Mouse (Mus musculus) monocyte, adult 2 months (primary cell): ENCODE results near the gene Fpgs.

Experiments
- DNase-seq, 2 experiments: peaks; one replicate each; pipeline ENCODE4 v3.0.0; 2022; ENCODE audit warnings: low spot score in 2 of 2, low read depth in 1 of 2

Fpgs gene

DNA sequence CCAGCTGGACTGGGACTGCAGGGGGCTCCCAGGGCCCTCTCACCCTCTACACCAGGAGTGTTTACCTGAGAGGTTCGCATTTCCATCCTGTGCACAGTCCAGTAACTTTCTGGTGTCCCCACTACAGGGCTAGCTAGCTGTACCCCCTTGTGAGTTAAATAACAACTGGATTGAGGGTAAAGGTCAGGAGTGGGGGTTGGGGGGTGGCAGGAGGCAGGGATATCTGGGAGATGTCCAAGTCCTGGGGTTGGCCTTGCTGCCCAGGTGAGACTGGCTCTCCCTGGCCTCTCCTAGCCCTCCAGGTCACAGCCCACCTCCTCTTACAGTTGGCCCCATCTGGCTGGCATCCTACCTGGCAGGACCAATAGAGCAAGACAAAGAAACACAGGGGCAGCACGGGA lies at the start of gene Fpgs:
TSS of gene Fpgs (minus strand) at position 125 of the 401 bp plus-strand sequence.
- no peak for DNase-seq

DNA sequence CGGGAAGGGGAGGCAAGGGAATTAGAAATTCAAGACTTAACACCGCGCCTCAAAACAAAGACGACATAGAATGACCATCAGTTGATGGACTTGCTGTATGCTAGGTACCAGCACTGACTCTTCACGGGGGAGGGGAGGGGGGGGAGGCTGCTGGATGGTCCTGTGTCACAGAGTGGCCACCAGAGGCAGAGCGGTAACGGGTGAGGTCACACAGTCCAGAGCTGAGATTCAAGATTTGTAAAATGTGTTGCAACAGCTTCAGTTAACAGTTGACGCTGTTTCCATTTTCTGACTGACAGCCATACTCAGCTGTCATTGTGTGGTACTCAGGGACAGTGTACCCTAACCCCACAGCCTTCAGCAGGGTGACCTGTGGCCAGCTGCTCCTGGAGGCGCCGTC lies 48.2 kb upstream of the Fpgs start:
- DNase-seq = no peak

DNA sequence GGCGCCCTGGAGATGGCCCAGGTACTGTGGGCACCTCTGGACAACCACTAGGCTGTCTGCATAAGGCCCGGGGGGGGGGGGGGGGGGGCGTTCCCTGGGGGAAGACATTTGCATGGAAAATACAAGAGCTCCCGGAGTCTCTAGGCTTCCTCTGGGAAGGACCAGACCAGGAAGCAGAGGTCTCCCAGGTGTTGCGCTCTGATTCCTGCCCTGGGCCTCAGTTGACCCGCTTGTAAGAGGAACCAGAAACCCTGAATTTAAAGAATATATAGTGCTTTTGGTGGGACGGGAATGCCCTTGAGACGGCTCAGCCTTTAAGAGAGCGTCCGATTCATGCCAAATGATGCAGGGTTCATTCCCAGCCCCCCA lies 47.7 kb upstream of the Fpgs start:
- DNase-seq = no peak

DNA sequence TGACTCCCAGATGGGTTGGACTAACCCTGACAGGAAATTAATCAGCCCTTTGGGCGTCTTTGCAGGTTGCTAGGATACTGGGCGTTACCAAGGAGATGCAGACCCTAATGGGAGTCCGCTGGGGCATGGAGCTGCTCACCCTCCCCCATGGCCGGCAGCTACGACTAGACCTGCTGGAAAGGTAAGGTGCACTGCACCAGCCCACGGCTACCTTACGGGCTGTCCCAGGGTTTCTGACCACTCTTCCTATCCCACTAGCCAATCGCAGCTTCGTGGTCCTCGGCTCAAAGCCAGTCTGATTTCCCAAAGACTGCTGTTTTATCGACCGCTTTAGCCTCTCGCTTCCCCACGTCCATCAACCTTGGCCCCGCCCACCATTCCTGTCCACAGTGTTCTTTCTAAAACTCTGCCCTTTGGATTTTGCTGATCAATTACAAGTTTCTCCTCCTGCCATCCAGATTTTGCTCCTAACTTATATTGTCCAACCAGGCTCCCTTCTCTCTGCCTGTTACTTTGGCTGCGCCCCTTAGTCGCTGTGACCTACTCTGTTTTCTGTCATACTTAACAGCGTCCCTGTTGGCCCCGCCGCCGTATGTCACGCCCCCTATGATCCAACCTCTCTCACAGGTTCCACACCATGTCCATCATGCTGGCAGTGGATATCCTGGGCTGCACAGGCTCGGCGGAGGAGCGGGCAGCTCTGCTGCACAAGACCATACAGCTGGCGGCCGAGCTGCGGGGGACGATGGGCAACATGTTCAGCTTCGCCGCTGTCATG lies 47.1 kb upstream of the Fpgs start:
- no peak for DNase-seq

DNA sequence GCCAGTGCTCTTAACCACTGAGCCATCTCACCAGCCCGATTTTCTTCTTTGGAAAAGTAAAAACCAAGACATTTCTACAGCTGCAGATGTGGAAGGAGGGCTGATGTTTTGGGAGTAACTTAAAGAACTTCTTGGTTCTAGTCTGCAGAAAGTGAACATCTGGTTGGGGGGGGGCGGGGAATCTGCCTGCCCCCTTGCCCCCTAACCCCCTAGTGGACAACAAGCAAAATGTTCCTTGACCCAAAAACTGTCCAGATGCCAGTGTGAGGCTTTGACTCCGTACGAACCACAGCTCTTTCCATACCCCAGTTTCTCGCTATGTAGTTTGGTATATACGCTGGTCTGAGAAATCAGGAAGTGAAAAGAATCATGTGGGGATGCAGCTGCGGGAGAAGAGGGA lies 46.3 kb upstream of the Fpgs start:
- DNase-seq = no peak

DNA sequence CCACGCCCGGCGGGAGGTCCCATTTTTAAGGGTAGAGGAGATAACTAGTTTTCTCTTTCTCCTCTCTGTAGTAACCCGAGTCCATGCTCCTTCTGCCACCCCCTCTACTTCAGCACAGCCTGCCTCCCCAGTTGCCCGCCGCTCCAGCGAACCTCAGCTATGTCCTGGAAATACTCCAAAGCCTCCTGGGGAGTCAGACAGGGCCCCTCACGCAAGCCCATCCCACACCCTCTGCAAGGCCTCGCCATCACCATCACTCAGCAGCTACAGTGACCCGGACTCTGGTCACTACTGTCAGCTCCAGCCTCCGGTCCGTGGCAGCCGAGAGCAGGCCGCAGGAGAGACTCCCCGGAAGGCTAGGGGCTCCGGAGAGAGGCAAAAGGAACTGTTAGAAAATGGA lies 45.1 kb upstream of the Fpgs start:
- DNase-seq = no peak

DNA sequence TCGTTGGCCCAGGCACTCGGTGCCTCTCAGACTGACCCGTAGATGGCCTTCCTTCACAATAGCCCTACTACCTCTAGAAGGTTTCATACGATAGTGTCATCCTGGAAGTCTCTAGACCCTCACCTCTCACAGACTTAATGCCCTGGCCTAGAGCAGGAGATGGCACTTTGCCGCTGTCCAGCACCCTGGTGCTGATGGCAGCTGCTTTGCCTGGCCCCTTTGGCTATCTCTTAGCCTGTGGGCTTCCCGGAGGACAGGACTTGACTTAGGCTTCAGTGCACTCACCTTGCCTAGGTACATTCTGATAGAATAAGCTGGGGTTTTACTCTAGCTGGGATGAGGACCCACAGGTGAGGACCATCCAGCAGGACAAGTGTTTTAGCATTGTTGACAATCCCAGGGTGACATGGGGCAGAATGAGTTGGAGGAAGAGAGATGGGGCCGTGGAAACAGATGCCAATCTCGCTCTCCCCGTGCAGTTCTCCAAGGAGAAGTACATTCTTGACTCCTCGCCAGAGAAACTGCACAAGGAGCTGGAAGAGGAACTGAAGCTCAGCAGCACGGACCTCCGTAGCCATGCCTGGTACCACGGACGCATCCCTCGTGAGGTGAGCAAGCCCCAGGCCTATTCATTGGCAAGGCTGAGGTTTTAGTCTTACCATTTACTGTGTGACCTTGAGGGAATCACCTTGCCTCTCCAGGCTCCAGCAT lies 40.5 kb upstream of the Fpgs start:
- no peak for DNase-seq

DNA sequence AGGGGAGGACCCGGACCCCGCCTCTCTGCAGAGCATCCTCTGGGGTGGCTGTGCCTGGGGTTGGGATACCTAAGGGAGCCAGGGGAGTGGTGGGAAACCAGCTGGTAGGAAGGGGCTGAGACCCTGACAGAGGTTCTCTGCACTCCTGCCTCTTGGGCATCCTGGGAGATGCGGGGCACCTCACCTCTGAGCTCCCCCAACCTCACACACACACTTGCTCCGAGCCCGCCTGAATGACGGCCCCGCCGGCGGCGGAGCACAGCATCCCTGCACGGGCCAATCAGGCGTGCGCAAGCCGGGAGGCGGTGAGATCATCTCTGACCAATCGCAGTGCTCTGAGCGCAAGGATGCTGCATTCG lies 38.2 kb upstream of the Fpgs start:
- no peak for DNase-seq

DNA sequence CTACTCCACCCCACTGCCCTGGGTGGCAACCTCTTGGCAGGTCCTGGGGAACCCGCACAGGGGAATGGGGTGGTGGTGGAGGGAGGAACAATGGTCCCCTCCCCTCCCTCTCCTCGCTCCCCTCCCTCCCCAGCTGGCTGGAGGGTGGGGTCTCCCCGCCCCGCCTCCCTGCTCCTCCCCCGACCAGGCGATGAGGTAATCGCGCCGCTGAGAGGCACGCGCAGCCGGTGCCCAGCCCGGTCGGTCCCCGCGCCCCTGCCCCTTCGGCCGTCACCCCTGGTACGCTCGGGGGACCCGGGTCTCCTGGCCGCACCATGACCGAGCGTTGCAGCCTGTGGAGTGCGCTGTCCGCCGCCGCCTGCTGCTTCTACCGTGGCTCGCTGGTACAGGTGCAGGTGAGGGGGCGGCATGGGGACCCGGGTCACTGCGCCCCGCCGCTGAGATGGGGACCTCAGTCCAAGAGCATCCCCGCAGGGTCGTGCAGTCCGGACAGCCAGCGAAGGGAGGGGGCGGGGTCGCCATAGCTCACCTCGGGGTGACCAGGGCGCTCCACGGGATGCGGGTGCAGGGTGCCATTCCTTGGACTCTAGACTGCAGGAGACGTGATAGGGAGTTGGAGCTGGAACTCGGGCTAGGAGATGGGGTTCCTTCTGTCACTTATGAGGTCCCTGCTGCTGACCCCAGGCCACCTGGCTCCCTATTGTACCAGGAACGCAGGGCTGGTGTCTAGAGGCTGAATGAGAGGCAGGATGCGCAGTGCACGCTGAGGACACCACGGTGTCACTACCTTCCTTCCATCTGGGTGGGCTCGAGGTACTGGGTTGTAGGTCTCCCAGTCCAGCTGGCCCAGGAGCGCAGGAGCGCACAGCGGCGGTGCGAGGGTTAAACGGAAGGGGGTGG lies 37.6 kb upstream of the Fpgs start:
- no peak for DNase-seq

DNA sequence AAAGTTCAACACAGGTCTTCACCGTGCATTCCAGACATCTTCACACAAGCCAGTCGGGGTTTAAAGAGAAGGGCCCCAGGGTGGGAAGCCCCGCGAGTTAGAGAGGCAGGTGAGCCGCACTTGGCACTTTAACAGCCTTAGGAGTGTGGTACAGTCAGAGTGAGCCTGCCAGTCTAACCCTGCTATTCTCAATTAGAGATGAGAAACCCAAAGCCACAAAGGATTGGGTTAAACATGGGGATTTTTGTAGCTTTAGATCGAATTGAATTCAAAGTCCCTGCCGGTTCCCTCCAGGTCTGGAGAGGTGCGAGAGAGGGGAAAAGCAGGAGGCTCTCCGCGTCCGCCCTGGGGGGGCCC lies 36.9 kb upstream of the Fpgs start, which contains the start of gene 6330409D20Rik:
TSS of gene 6330409D20Rik (minus strand) at position 101 of the 357 bp plus-strand sequence.
- DNase-seq = no peak

DNA sequence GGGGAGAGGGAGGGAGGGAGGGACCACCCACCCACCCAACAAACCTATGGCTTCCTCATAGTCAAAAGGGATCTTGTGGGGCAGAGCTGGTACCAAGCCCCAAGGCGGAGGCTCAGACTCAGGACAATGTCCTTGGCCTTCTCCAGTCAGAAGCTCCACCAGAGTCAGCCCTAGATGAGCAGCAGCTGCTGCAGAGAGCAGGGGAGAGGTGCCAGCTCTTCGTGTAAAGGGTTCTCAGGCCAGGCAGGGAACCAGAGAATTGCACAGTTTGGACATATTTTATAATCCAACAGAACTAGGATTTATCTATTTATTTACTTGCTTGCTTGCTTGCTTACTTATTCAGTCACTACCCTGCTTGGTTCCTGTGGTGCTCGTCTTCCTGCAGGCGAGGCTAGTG lies 35.4 kb upstream of the Fpgs start:
- no peak for DNase-seq

DNA sequence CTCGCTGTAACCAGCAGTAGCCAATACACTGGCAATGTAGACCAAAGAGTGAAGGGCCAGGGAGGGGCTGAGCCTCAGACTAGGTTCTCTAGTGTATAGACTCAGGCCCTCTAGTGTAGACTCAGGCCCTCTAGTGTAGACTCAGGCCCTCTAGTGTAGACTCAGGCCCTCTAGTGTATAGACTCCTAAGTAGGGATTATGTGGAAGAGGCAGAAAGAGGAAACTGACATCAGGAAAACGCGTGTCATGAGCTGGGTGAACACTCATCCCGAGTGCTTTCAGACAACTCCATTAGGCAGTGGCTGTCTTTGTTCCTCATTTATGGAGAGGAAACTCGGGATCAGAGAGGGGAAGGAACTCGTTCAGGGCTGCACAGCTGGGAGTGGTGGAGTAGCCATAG lies 33.1 kb upstream of the Fpgs start:
- no peak for DNase-seq

DNA sequence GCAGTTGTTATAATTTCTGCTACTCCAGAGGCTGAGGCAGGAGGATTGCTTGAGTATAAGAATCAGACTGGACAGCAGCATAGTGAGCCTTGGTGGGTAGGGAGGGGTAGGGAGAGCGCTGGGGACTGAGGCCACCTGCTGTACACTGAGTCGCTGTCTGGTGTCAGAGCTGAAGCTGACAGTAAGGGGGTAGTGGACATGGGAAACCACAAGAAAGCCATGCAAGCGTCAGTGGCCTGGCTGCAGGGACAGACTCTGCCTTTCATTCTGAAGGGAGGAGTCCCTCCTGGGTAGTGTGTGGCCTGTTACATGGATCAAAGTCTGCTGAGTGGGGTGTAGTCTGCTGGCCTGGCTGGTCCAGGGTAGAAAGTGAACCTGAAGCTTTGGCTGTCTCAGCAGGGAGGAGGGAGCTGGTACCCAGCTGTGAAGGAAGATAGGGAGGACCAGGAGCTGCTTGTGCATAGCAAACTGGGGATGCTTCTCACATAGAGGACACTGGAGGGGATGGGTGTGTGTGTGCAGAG lies 32.4 kb upstream of the Fpgs start:
- DNase-seq = no peak

DNA sequence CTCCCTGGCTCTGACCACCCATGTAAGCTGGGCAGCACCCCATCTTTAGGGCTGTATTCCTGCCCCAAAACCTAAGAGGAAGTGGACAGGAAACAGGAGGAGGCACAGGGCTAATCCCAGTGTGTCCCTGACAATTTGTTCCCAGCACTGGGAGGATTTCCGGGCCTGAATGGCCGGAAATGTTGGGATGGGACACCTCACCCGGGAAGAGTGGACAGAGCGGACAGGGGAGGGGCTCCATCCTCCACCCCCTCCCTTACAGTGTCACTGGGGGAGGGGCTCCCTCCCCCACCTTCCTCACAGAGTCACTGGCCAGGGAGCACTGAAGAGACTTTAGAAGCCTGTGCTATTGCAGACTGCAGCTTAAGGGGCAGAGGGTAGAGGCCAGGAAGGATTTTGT lies 31.0 kb upstream of the Fpgs start:
- no peak for DNase-seq

DNA sequence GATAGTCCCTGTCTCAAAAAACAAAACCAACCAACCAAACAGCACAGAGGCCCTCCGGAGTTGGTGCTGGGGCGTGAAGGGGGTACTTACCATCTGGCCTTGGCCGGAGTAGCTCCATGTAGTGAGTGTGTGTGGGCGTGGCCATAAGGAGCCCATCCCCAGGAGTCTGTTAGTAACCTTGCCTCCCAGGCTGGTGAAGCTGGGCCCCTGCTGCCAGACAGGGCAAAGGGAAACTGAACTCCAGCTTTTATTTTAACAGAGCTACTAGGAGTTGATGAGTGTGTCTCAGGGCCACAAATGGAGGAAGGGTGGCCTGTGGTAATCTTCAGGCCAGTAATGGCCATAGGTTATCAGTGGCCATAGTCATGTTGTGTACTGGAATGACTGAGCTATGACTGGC lies 30.5 kb upstream of the Fpgs start:
- DNase-seq = no peak

DNA sequence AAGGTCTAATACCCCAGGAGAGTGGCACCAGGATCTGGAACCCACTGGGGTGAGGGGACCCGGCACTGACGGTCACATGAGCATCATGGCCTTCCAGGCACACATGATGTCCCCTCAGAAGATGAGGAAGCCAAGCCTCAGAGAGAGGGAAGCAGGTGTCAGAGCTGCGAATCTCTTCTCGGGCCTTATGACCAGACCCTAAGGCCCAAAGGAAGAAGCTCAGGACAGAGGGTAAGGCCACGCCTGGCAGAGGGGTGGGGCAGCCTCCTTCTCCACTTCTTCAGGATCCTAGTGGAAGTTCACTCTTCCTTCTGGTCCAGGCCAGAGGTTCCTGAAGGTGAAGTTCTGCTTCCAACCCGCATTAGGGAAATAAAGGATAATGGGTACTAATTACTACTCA lies 28.8 kb upstream of the Fpgs start:
- DNase-seq = no peak

DNA sequence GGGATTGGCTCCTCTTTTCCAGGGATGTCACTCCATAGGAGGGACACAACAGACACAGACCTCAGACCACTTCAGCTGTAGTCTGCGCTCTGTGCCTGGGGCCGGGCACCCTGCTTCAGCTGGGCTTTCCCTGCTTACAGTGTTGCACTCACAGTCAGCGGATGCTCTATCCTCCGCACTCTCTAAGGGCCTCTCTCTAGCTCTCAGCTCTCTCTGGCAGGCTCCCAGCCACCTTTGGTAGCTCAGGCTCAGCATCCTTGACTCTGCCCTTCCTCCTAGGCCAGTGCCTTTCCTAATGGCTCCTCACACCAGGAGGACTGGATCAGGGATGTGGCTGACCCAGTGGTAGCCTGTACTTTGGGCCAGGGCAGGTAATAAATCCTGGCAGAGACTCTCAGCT lies 28.0 kb upstream of the Fpgs start:
- DNase-seq = no peak

DNA sequence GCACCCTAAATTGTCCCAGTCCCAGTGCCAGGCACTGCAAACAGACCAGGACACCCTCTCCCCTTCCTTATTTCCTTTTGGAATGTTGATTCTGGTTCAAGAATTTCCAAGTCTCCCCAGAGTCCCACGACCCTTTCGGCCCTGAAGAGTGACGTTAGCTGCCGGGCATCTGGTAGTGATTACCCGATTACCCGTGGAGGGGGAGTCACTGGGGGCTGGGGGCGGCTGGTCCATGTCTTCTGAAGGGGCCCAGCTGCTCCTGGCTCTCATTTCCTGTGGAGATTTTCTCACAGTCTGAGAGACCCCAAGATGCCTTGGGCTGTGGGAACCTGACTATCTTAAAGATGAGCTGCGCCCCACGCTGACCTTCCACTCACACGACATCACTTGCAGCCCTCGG lies 26.9 kb upstream of the Fpgs start:
- no peak for DNase-seq

DNA sequence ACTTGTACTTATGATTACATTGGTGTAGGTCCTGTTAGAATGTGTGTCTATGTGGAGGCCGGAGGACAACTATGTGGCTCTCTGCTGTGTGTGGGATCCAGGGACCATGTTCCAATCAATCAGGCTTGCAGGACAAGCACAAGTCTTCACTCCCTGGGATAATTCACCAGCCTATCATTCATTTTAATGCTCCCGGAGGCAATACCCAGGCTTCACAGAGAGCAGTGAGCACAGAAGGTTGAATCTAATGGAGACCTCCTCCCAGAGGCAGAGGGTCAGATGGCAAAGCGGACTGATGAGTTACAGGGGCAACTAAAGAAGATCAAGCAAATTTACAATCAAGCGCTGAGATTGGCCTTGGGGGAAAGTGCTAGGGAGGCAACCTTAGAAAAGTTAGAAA lies 25.6 kb upstream of the Fpgs start:
- no peak for DNase-seq

DNA sequence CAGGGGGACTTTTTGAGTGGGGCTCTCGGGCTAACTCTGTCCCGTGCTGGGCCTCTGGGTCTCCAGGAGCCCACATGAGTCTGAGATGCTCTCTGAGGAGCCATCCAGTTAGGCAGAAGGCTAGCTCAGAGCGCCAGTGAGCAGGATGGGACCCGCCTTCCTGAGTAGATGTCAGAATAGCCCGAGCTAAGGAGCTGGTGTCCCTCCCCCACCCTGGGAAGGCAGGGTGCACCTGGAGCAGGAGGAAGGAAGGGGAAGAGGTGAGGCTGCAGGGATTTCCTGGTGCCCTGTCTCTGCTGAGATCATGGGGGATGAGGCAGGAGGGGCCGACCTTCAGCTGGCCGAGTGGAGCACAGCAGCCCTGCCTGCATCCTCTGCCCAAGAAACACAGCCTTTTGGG lies 24.5 kb upstream of the Fpgs start:
- no peak for DNase-seq

DNA sequence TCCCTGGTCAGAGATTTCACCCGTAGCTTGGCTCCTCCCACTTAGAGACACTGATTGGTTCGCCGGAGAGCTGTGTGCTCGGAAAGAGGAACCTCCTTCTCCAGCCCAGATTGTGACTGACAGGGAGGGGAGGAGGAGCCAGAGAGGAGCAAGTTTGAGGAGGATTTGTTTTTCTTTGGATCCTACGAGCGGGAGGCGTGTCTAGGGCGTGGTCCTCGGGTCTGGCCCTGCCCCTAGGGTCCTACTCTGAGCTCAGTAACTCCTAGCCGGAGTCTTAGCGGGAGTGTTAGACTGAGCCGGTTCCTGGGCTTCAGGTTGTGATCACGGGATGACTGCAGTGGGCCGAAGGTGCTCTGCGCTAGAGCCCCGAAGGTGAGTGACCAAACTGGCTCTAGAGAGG lies 23.5 kb upstream of the Fpgs start:
- DNase-seq = peak; percentile 68
